Comparison of ENCODE assay signal across 12 mouse cellular contexts in genomic region chr4:149056957-149057356, GRCm38 (mm10). TPM values are rescaled to one million over a fixed set of nuclear protein-coding genes. Genes with fewer than 3 reads are reported as not detected.
DNase-seq lines count a peak whose midpoint lies in the region; ATAC-seq and TF ChIP-seq lines count a peak whose summit lies in the region.
"Had no signal": no experiment of that assay in that cellular context is flagged by ENCODE, and none has a peak within 500 bp of the region (broad histone marks: within the 10 kb centered on the region; RNA-seq: fewer than 3 reads in every experiment).

No protein-coding gene starts in this region.

- 65% methylated on average over 16 of the region's 16 CpGs for WGBS in heart, embryonic 15.5 days
- 67% methylated on average over 16 of the region's 16 CpGs for WGBS in lung, embryonic 14.5 days
- WGBS in intestine, embryonic 14.5 days, result 66% methylated on average over 16 of the region's 16 CpGs
- WGBS in small intestine, adult 2 months, result 50% methylated on average over 16 of the region's 16 CpGs

- intact Hi-C loops in heart, postnatal 10 days (cut with DNase I), result no loop called here

- H3K9me3 ChIP-seq in heart, embryonic 15.5 days (replicated peaks), result no peaks in the 10 kb centered on the region
- no peaks in the 10 kb centered on the region for H3K9me3 ChIP-seq in lung, embryonic 14.5 days (ENCODE audit: low read depth, low read length)
- no peaks in the 10 kb centered on the region for H3K9me3 ChIP-seq in intestine, embryonic 14.5 days (ENCODE audit: control insufficient read depth, low read length)

- H3K4me3 ChIP-seq in heart, embryonic 15.5 days, result peak overlapping the region; percentile 18
- H3K4me3 ChIP-seq in lung, embryonic 14.5 days (ENCODE audit: low read depth, low read length), result no peak overlapping the region
- H3K4me3 ChIP-seq in intestine, embryonic 14.5 days (ENCODE audit: low read depth, low read length), result no peak overlapping the region
- H3K4me3 ChIP-seq in small intestine, adult 2 months (ENCODE audit: low read depth, low read length), result no peak overlapping the region

- H3K36me3 ChIP-seq in heart, embryonic 15.5 days, result no peaks in the 10 kb centered on the region
- H3K36me3 ChIP-seq in lung, embryonic 14.5 days (ENCODE audit: insufficient read depth), result no peaks in the 10 kb centered on the region
- H3K36me3 ChIP-seq in intestine, embryonic 14.5 days (ENCODE audit: control insufficient read depth, insufficient read depth, low read length), result no peaks in the 10 kb centered on the region; the same call in 1 of the 2 replicates
- no peaks in the 10 kb centered on the region for H3K36me3 ChIP-seq in small intestine, adult 2 months (ENCODE audit: control insufficient read depth, insufficient read depth, low read length)

- no peak for TF ChIP-seq POLR2A in small intestine, adult 2 months (IDR thresholded peaks at IDR 0.05; ENCODE audit: low read depth, low read length)

- H3K27ac ChIP-seq in heart, embryonic 15.5 days, result peak overlapping the region; percentile 54
- H3K27ac ChIP-seq in lung, embryonic 14.5 days (ENCODE audit: low read depth), result no peak overlapping the region
- no peak overlapping the region for H3K27ac ChIP-seq in intestine, embryonic 14.5 days (ENCODE audit: low read depth)
- no peak overlapping the region for H3K27ac ChIP-seq in small intestine, adult 2 months (ENCODE audit: insufficient read depth, low read depth, low read length)

- no peaks in the 10 kb centered on the region for H3K27me3 ChIP-seq in heart, embryonic 15.5 days
- H3K27me3 ChIP-seq in lung, embryonic 14.5 days (ENCODE audit: insufficient read depth, low read length), result no peaks in the 10 kb centered on the region
- no peaks in the 10 kb centered on the region for H3K27me3 ChIP-seq in intestine, embryonic 14.5 days (replicated peaks; ENCODE audit: control insufficient read depth, insufficient read depth, low read length)
- no peaks in the 10 kb centered on the region for H3K27me3 ChIP-seq in small intestine, adult 2 months (ENCODE audit: control insufficient read depth, insufficient read depth, low read length)

- peak overlapping the region; percentile 53 for H3K4me2 ChIP-seq in heart, embryonic 15.5 days
- peak overlapping the region; percentile 38; the same call in 1 of the 2 replicates for H3K4me2 ChIP-seq in lung, embryonic 14.5 days
- no peak overlapping the region for H3K4me2 ChIP-seq in intestine, embryonic 14.5 days (ENCODE audit: low read length)

- DNase-seq in heart, postnatal 10 days, result no peak
- DNase-seq in lung, embryonic 14.5 days, result no peak
- no peak for DNase-seq in lung, postnatal 14 days
- no peak for DNase-seq in intestine, embryonic 14.5 days (ENCODE audit: low spot score)
- DNase-seq in urinary bladder, postnatal 10 days (ENCODE audit: low spot score), result no peak
- DNase-seq: adrenal gland, postnatal 36 days; cerebellum, adult 18-20 months; embryo, embryonic 11 days; heart, postnatal 14 days had no signal

- peak overlapping the region; percentile 23 for H3K9ac ChIP-seq in heart, embryonic 15.5 days
- no peak overlapping the region for H3K9ac ChIP-seq in lung, embryonic 14.5 days
- H3K9ac ChIP-seq in intestine, embryonic 14.5 days (ENCODE audit: low read length), result no peak overlapping the region

- H3K4me1 ChIP-seq in heart, embryonic 15.5 days (replicated peaks), result peaks cover 49% of the 10 kb centered on the region
- peaks cover 13% of the 10 kb centered on the region; the same call in 1 of the 2 replicates for H3K4me1 ChIP-seq in lung, embryonic 14.5 days (ENCODE audit: insufficient read depth)
- H3K4me1 ChIP-seq in intestine, embryonic 14.5 days (replicated peaks; ENCODE audit: control insufficient read depth, insufficient read depth, low read length), result peaks cover 47% of the 10 kb centered on the region
- peaks cover 4% of the 10 kb centered on the region; the same call in 1 of the 2 replicates for H3K4me1 ChIP-seq in small intestine, adult 2 months (ENCODE audit: control insufficient read depth, insufficient read depth, insufficient read length, low read length)

- ATAC-seq in heart, embryonic 15.5 days (replicated peaks; ENCODE audit: insufficient number of reproducible peaks, insufficient read depth, low FRiP score, low read depth), result no peak
- ATAC-seq in lung, embryonic 14.5 days (ENCODE audit: insufficient read depth), result no peak
- ATAC-seq in intestine, embryonic 14.5 days (replicated peaks; ENCODE audit: low FRiP score, low TSS enrichment, low read depth), result peak; percentile 30; the same call in 1 of the 2 replicates
- ATAC-seq: CD4-positive, CD25-positive, alpha-beta regulatory T cell, adult 4 months had no signal

- no peak for TF ChIP-seq CTCF in lung, embryonic 14.5 days (IDR thresholded peaks at IDR 0.05; ENCODE audit: low read depth)
- TF ChIP-seq CTCF in small intestine, adult 2 months (IDR thresholded peaks at IDR 0.05; ENCODE audit: extremely low read depth, insufficient read length, insufficient replicate concordance, low read depth, low read length), result peak; percentile 20; the same call in 1 of the 2 replicates

RNA-seq across cellular contexts. Expression of gene Pex14, which starts 42.7 kb away (rescaled TPM):
- polyA plus RNA-seq in heart, embryonic 15.5 days (2015; fragmentation: Nextera tagmentation; extraction: Ambion mirVana), result 36.0 and 41.4 TPM in 2 replicates
- 10 to 100 TPM; 26.5 to 27.2 TPM for total RNA-seq in heart, postnatal 10 days (2021)
- polyA plus RNA-seq in lung, embryonic 14.5 days (2014; fragmentation: Nextera tagmentation; extraction: Ambion mirVana), result 39.6 and 43.7 TPM in 2 replicates
- 43.9 and 46.0 TPM in 2 replicates for polyA plus RNA-seq in intestine, embryonic 14.5 days (2014; fragmentation: Nextera tagmentation; extraction: Ambion mirVana)
- 23.1 and 49.4 TPM in 2 replicates for polyA plus RNA-seq in small intestine, adult 2 months (2012; rRNA removed)

RNA-seq across cellular contexts. Expression of gene Dffa, which starts 47.0 kb away (rescaled TPM):
- polyA plus RNA-seq in heart, embryonic 15.5 days (2015; fragmentation: Nextera tagmentation; extraction: Ambion mirVana), result 27.6 TPM in 2 replicates
- 10 to 100 TPM; 33.5 to 38.7 TPM for total RNA-seq in heart, postnatal 10 days (2021)
- polyA plus RNA-seq in lung, embryonic 14.5 days (2014; fragmentation: Nextera tagmentation; extraction: Ambion mirVana), result 26.3 and 29.7 TPM in 2 replicates
- 37.4 and 39.8 TPM in 2 replicates for polyA plus RNA-seq in intestine, embryonic 14.5 days (2014; fragmentation: Nextera tagmentation; extraction: Ambion mirVana)
- 7.8 and 13.7 TPM in 2 replicates for polyA plus RNA-seq in small intestine, adult 2 months (2012; rRNA removed)
